Mouse (Mus musculus) kidney, adult 2 months (tissue): ENCODE results near the gene Lrguk.

Source experiments
- CTCF ChIP-seq: fragments of 200-500 bp; conservative IDR thresholded peaks from 2 replicates; pipeline ENCODE4 v1.5.1; 2011; ENCODE audit warnings: low read depth, mild to moderate bottlenecking, control low read depth, low read length, moderate library complexity, mixed read lengths; ENCODE audit not compliant: insufficient read depth, insufficient read length
- POLR2A ChIP-seq: fragments of 200-500 bp; IDR thresholded peaks from one replicate; pipeline ENCODE4 v1.6.1; 2011; ENCODE audit warnings: low read depth, low read length, control low read depth

GRCm38 (mm10) chr6:34116838-34117478 lies 87.7 kb downstream of the Lrguk start:
- no peak for TF ChIP-seq CTCF
- no peak for TF ChIP-seq POLR2A
